Mouse (Mus musculus) cortical plate, adult 2 months (tissue): ENCODE results near the gene Rbm44.

Experiments
- CTCF ChIP-seq: fragments of 200-500 bp; IDR thresholded peaks from 2 replicates; pipeline ENCODE4 v1.5.1; 2011; ENCODE audit warnings: mild to moderate bottlenecking, control low read depth, low read length; ENCODE audit not compliant: insufficient read depth; ENCODE audit errors: extremely low read depth
- POLR2A ChIP-seq: fragments of 200-500 bp; IDR thresholded peaks from 2 replicates; pipeline ENCODE4 v1.6.1; 2011; ENCODE audit warnings: mild to moderate bottlenecking, low read length, control low read depth; ENCODE audit not compliant: insufficient read depth; ENCODE audit errors: extremely low read depth

GRCm38 (mm10) chr1:91220322-91220672 lies 75.4 kb downstream of the Rbm44 start:
- TF ChIP-seq POLR2A (no peak), CTCF (no peak)
